Mouse (Mus musculus) layer of hippocampus, adult 8-10 months (tissue): ENCODE results near the gene Slc8a1. TPM values are rescaled to one million over a fixed set of nuclear protein-coding genes. Genes with fewer than 3 reads are reported as not detected.
A peak's percentile ranks its signal among the peaks of the same experiment; 100 is the strongest.

Experiments
- DNase-seq, 2 experiments: peaks; one replicate each; pipeline ENCODE4 v3.0.0; 2022; ENCODE audit warnings: low spot score in 2 of 2
- total RNA-seq, 4 experiments: library from RNA; stranded (reverse); gene quantifications; 2 replicates each; pipeline ENCODE4 v1.2.4; 2022

The Slc8a1 gene
- total RNA-seq, 4 experiments from 2014 or later: 280 to 313 (median 296) TPM

DNA sequence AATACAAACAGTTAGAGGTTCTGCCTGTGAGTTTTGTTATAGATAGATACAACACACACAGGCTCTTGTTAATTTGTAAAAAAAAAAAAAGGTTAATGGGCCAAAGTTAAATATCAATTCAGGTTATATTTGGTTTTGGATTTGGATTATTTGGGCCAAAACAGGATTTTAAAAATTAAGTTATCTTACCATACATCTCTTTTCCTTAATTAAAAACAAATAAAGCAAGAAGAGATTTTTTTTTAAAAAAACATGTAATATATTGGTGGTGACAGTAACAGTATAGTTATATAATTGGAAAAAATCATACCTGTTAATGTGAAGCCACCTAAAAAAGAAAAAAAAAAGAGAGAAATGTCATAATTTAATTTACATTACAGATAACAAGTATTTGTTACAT lies 296.7 kb downstream of the Slc8a1 start, which contains the start of gene Gm11096:
Gene Gm11096, plus strand, starts transcription at position 301 of the 400 bp plus-strand sequence.
- DNase-seq: no peak

DNA sequence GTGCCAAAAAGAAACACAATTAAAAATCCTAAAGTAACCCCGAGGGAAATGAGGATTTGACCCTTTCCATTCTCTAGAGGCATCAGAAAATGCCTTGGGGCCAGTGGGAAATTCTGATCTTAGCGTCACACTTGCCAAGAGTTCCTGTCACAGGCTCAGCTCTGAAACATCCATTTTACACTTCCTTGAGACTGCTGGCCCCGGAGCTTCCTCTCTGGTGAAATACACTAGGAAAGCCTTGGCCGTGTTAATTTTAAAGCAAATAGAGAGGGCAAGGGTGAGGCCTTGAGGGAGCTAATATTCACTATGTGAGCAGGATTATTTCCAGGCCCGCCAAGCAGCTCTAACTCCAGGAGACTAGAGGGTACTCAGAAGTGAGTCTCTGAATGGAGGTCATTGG lies 305.0 kb downstream of the Slc8a1 start:
- DNase-seq: no peak

DNA sequence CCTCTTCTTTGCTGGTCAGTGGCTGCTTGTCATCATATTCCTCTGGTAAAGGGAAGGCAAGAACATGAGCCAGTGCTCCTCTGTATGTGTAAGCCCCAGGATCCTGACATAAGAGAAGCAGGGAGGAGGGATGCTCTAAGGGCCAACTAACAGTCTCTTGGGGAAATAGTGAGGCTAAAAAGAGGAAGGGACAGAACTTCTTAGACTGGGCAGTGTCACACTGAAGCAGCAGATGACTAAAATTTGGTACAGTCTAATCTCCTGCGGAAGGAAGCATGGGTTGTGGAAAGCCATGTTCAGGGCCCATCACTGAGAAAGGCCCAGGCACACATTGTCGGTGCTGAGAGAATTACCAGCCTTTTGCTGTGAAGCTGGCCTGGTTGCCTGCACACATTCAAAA lies 305.4 kb downstream of the Slc8a1 start:
- no peak for DNase-seq

DNA sequence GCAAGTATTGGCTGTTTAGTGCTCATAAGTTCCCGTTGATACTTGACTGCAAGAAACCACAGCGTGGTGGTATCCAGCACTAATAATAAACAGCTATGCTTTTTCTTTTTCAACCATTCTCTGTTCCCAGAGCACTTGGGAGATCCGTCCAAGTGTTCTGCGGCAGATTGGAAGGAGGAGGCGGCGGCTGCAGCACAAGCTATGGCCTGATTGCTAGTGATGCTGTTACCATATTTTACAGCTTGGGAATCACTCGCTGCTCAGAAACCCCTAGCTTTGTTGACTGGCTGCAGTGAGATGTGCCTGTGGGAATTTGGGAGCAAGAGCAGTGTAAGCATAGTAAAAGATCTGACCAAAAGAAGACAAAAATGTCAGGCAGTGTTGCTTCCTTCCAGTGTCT lies 310.9 kb downstream of the Slc8a1 start:
- peak; percentile 65 to 68 for DNase-seq

DNA sequence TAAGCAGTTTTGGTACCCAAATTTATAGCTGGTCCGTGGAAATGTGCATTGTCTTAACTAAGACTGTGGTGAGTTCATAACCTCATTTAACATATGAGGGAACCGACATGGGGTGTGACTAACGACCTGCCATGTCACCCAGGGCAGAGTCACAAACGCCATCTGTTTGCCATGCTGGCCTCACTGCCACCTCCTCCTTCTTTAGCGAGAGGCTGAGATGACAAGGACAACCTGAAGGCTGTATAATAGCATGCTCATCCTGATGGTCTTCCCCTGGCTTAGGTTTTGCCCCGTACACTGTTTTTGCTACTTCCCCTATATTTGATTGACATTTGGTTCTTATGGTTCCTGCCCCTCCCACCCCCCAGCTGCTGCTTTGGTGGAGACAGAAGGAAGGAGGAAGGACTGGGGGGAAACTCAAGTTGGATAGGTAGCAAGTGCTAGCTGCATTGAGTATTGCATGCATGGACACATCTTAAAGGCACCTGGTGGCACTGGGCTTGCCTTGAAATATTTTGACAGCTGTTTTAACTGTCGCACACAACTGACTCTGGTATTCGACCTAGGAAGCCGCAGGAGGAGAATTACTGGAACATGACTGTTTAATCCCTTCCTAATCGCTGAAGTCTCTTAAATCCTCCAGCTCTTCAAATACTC lies 313.8 kb downstream of the Slc8a1 start:
- DNase-seq: no peak

DNA sequence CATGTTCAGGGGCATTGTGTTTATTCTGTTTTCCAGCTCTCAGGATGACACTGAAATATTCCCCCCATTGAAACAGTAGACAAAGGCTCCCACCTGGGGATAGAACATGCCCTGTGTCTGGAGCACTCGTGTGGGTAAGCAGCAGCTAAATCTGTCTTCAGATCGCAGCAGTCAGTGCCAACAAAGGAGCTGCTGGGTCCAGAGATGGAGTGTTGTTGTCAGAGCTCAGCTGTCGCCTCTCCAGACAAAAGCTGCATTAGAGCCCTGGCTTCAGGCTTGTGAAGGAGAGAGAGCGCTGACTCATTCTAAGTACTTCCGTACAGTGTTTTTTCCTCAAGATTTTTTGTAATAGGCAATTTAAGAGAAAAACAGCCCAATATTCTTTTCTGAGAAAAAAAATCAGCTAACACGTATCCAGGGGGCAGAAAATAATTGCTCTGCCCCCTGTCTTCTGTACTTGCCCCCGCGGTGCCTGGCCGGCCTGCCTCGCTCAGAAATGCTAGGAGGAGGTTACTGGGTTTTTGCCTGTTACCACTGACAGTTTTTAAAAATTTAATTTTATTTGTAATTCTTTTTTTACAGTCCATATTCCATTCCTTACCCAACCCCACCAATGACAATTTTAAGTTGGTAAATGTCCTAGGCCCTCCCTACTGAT lies 318.2 kb downstream of the Slc8a1 start:
- peak; percentile 42 to 54 for DNase-seq

DNA sequence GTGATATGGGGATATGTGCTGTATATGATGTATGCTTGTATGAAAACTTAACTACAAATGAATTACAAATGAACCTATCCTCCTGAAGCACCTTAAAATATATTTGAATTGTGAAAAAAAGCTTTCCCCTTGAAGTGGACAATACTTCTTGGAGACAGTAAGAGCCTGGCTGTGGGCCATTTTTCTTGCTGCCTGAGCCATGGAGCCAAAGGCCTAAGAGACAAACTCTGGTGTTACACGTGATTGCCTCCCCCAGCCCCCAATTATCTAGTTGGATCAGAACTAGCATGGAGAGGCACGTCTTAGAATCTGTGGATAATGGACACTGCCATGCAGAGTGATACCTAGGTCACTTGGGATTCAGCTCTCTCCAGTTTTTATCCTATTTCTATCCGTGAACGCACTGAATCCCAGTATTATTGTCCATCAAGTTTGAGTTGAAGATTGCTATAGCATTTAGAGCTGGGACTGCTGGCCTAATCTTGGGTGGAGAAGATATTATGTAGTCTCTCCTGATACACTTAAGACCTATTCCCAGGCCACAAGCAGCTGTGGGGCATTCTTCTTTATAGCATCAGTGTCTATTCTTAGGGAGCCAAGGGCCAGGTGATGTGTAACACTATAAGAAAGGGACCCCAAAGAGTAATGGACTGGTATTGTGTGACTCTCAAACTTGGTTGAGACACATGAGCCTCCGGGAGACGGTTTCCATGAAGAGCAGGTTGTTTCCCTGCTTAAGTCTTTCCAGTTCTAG lies 321.6 kb downstream of the Slc8a1 start:
- no peak for DNase-seq

DNA sequence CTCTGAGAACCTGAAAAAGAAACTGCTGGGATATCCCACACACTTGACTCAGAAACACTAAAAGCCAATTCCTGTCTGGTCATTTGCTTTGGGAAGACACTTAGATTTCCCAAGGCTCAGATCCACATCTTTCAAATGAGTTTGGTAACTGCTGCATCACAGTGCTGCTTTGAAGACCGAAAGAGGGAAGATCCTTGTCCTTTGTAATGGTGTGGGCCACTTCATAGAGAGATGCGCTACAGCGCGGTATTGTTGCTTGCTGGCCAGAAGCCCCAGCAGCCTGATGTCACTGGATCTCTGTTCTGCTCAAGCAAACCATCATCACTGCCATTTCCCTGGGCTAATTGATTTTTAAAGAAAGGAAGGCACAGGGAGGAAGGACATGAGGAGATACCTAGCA lies 325.4 kb downstream of the Slc8a1 start:
- DNase-seq: no peak

DNA sequence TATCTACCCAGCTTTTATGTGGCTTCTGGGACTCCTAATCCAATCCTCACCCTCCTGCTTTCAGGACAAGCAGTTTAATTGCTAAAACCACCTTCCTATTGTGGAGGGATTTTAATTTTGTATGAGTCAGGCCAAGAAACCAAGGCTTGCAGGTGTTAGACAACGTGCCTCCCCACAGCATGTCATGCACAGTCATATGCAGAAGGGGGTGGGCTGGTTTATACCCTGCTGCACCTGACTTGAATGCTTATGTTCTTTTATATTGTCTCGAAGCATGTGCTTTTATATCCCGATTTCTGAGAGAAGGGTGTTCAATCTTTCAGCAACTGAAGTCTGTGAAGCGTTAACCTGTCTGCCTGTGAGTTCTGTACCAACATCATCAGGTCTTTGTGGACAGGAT lies 334.0 kb downstream of the Slc8a1 start:
- DNase-seq: no peak

DNA sequence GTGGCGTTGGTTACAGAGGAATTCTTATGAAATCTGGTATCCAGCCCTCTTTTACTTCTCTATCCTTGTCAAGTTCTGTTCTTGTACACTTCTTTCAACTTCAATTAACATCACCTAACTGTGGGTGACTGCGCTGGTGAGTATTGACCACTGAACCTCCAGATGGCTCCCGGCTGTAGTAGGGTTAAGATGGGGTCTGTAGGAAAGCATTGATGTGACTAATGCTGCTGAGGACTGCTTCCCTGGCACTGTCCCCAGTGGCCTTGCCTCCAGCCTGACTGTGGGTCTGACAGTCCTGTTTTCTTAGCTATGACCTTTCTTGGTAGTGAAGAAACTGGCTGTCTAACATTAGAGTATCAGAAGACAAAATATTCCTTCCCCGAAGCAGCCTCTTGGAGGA lies 335.1 kb downstream of the Slc8a1 start:
- DNase-seq: no peak

DNA sequence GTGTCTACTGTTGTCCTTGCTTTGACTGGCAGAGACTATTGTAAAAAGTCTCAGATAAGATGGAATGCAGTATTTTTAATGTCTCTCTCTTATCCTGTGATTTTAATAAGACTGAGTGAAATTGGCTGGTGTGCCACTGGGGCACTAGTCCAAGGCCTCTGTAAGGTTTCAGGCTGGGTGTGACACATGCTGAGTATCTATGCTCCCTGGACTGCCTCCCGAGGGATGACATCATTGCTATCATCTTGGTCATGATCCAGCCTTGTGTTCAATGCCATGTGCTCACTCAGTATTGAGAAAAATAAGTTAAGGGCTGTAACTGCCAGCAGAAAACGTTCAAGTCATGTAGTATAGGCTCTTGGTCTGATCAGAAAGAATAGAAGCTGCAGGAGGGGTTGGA lies 335.5 kb downstream of the Slc8a1 start:
- peak; percentile 69 to 76 for DNase-seq

DNA sequence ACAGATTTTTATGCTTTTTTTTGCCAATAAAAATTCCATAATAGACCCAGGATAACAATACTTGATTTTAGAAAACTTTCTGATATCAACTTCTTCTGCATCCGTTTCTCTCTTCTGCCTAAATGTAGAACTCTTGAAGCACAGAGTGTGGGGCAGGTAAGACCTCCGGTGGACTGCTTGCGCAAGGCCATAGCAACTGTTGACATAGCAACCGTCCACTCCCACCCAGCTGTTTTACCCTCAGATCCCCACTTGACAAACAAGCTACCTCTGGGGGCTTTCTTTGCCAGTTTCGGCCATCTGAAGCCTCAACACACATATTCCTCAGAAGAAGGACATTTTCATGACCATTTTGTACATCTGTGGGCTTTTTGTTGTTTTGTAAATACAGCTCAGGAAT lies 337.8 kb downstream of the Slc8a1 start:
- DNase-seq: no peak

DNA sequence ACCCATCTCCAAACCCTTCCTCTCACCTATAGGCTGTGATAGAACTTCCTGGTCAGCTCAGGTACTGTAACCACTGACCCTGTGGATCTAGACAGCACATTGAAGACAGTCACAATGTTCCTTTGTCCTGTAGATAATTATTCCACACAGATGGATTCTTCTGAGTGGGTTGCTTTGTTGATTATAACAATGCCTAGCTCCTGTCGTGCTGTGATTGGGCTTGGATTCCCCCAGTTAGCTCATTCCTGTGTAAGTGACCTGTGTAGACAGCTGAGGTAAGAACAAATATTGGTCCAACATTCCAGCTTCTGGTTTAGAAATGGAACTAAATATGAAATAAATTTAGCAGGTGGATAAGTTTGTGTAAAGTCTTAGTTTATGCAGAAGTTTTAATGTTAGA lies 340.7 kb downstream of the Slc8a1 start:
- no peak for DNase-seq

DNA sequence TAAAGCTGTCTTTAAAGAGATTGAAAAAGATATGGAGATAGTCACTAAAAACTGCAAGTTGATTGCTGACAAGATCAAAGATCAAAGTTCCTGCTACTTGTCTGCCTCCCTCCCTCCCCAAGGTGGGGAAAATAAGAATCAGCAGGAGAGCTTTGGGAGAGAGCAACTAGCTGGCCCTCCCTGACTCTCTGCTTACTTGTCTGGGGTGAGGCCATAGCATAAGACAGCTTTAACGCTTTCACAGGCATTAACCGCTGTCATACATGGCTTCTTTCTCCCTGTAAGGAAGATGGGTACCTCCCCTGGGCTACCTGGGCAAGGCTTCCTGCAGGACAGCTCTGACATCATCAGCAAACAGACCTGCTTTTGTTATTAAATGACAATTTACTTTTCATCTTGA lies 344.1 kb downstream of the Slc8a1 start:
- DNase-seq: no peak

DNA sequence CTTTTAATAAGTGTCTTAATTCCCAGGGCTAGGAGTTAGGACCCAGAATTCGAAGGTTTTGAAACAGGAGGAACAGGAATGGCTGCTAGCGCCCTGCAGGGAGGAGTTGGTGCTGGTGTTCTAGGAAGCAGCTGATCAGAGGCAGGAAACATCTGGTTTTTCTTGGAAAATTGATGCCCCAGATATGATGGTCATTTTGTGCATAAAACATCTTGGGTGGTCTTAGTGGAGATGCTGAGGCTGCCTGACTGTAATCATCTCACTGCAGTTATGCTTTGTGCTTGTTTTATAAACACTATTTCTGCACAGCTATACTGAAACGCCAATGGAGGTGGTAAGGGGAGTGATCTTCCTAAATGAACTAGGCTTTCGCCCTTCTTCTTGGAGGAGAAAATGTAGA lies 345.1 kb downstream of the Slc8a1 start:
- DNase-seq: no peak

DNA sequence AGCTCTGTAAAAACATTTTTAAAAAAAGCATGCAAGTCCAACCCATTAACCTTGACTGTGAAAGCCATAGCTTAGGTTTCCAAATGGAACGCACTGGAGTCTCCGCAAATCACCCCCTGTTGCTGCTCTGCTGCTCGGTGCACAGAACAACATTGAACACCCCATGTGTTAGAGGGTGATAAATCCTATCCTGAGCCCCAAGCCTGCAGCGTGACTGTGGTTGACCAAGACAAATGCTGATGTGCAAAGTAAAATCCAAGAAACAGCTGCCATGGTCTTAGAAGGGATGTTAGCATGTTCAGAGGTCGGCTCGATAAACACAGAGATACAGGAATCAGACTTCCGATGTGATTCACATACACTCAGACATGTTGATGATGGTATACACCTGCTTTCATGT lies 346.7 kb downstream of the Slc8a1 start:
- DNase-seq: no peak

DNA sequence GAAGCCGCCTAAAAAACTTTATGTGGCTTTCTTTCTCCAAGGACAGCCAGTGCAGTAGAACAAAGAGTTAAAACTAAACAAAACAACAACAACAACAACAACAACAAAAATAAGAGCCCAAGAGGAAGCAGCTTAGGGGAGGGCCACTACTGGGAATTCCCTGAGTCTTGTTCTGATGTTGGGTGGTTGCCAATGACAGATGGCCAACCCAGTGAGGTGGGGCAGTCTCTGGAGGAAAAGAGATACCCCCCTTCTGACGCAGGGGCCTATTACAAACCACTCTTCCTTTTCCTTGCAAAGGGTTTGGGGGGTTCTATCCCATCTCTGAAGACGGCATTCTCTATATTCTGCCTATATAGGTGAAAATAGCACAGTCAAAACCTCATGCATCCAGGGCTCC lies 347.4 kb downstream of the Slc8a1 start:
- no peak for DNase-seq

DNA sequence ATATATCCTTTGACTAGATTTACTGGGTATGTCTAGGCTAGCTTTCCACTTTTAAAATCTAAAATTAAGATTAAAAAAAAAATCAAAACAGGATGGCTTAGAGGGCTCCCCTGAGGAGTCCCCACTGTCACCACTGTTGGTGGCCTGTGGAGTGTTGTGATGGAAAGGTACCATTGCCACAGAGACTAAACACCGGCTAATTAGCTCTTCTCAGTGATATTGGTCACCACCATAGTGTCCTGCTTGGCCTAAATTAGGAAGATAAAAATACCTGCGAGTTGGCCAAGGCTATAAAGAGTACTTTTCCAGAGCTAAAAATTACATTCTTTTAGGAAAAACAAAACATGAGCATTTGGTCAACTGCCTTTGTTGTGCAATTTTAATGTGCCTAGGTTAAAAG lies 352.1 kb downstream of the Slc8a1 start:
- DNase-seq: no peak

DNA sequence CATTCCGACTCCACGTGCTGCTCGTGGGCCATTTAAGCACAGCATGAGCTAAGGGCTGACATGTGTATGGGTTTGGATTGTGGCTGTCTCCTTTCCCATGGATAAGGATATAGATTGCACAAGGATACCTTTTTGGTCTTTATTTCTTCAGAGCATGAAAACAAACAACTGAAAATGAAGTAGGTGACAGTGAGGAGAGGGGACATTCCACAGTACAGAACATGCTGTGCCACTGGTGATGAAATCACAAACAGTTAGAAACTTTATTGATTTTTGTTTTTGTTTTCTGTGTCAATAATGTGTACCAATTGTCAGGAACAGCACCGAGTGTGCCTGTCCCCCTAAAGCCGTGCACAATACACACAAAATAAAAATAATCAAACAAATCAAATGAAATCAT lies 352.7 kb downstream of the Slc8a1 start:
- no peak for DNase-seq

DNA sequence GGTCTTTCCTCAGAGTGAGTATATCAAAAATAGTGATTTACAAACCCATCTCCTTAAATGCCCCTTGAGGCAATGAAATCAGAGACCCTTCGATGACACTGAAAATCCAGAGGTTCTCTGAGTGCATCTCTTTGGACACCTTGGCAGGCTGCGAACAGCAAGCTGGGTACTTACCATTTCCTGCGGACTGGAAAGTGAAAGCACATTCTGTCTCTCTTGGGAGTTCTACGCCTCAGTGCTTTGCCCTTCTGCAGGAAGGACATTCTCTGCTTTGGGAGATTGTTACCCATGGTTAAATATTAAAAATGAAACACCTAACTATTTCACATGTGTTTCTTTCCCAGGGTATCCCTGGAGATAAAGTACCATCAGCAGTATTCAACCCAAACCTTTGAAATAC lies 354.7 kb downstream of the Slc8a1 start:
- no peak for DNase-seq

DNA sequence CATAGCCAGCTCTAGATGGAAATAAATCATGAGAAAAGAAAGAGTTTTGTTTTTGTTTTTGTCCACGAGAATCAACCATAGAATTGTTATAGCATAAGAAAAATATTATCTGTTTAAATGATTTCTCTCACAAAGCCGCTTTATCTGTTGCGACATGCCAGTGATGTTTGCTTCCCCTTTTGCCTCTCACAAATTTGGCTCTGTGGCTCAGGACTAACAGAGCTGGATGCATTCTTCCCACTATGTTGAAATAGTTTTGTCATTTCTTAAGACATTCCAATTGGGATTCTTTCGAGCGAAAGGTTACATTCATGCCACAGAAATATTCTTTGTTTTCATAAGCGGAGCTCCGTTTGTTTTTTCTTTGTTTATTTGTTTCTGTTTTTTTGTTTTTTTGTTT lies 359.7 kb downstream of the Slc8a1 start:
- DNase-seq: no peak

DNA sequence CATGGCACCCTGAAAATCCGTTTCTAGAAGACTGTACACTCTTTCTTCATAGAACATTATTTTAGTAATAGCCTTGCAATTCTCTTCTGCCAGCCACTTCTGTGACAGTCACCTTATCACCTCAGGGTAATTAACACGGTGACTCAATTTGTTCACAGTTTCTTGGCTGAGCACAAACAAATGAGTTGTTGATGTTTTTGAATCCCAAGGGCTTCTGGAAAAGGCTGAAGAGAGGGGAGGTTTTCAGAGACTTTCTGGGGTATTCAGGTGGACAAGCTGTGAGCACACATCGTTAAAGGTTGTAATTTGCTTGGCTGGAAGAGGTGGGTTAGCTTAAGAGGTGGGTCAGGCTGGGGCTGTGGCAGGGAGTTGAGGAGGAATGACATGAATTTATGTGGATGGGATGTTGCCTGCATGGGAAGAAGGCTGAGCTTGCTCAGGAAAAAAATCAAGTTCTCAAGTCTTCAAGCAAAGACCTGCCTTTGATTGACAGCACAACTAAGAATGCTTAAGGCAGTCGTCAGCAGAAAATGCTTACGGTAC lies 360.3 kb downstream of the Slc8a1 start:
- DNase-seq: no peak
